Mouse (Mus musculus) hindbrain, embryonic 11.5 days (tissue): ENCODE data around the gene Fam192a. TPM values are rescaled to one million over a fixed set of nuclear protein-coding genes. Genes with fewer than 3 reads are reported as not detected.

ENCODE experiments used
- ATAC-seq: fragments of 200-750 bp; cut with Nextera tagmentation; 2 replicates; pipeline ENCODE4 v1.8.0; 2017; ENCODE audit warnings: mild to moderate bottlenecking, moderate TSS enrichment, moderate library complexity; ENCODE audit not compliant: low FRiP score
- DNase-seq: peaks from one replicate; pipeline ENCODE4 v3.0.0-alpha.2; 2015; ENCODE audit warnings: low spot score
- H3K27ac ChIP-seq: fragments of 300-500 bp; sonication (generic); 2 replicates; pipeline ENCODE4 v1.5.1; 2014; ENCODE audit warnings: mild to moderate bottlenecking, low read depth, low read length
- H3K27me3 ChIP-seq: fragments of 300-500 bp; sonication (generic); 2 replicates; pipeline ENCODE4 v1.6.1; 2014; ENCODE audit warnings: mild to moderate bottlenecking, low read length, moderate library complexity, mixed read lengths; ENCODE audit not compliant: control insufficient read depth, insufficient read depth
- H3K36me3 ChIP-seq: fragments of 300-500 bp; sonication (generic); 2 replicates; pipeline ENCODE4 v1.6.1; 2014; ENCODE audit warnings: mild to moderate bottlenecking, low read length, moderate library complexity, mixed read lengths; ENCODE audit not compliant: control insufficient read depth, insufficient read depth
- H3K4me1 ChIP-seq: fragments of 300-500 bp; sonication (generic); replicated peaks from 2 replicates; pipeline ENCODE4 v1.6.1; 2014; ENCODE audit warnings: low read length, mixed read lengths; ENCODE audit not compliant: control insufficient read depth, insufficient read depth
- H3K4me2 ChIP-seq: fragments of 300-500 bp; sonication (generic); replicated peaks from 2 replicates; pipeline ENCODE4 v1.6.1; 2014; ENCODE audit warnings: mild to moderate bottlenecking, low read depth, low read length
- H3K4me3 ChIP-seq: fragments of 300-500 bp; sonication (generic); 2 replicates; pipeline ENCODE4 v1.5.1; 2014; ENCODE audit warnings: low read depth, low read length
- H3K9ac ChIP-seq: fragments of 300-500 bp; sonication (generic); 2 replicates; pipeline ENCODE4 v1.6.1; 2014; ENCODE audit warnings: low read depth, low read length
- H3K9me3 ChIP-seq: fragments of 300-500 bp; sonication (generic); 2 replicates; pipeline ENCODE4 v1.6.1; 2016; ENCODE audit warnings: low read length; ENCODE audit not compliant: control insufficient read depth
- WGBS: fragments of 180-500 bp; shearing (Covaris S2); extraction: QIAGEN DNeasy Blood & Tissue Kit; methylation state at CpG from one replicate; pipeline ENCODE4 v1.1.7; 2014; 5-methylcytosine and 5-hydroxymethylcytosine counted together
- polyA plus RNA-seq: library from polyadenylated mRNA; unstranded; fragments of >200 nt; fragmentation: Nextera tagmentation; extraction: Ambion mirVana; gene quantifications from 2 replicates; pipeline ENCODE4 v1.2.1, GENCODE M21; 2014

Gene Fam192a
- polyA plus RNA-seq, 1 experiment from 2014 or later: 110 TPM

DNA sequence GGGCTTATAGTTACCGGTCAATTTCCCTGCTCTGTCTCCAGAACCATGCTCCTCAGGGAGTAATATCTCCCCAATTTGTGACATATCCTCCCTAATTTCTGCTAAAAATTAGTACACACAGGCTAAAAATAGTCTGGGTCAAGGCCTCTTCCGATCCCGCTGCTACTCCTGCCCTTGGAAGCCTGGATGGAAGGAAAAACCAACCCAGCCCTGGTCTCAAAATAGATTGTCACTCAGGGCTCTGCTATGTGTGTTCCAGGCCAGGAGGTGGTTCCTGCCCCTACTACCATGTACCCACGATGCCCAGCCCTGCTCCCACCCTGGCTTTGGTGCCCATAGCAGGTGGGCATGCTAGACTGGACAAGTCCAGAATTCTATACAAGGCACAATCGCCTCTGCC is 51.8 kb downstream of the Fam192a start:
- no peak overlapping the region for H3K4me3 ChIP-seq
- H3K36me3 ChIP-seq: no peaks in the 10 kb centered on the region
- H3K9ac ChIP-seq: no peak overlapping the region
- 87% methylated on average over 5 of the region's 5 CpGs for WGBS
- H3K9me3 ChIP-seq: no peaks in the 10 kb centered on the region
- H3K4me1 ChIP-seq: peaks cover 8% of the 10 kb centered on the region; the same call in 1 of the 2 replicates
- H3K4me2 ChIP-seq: no peak overlapping the region
- H3K27me3 ChIP-seq: no peaks in the 10 kb centered on the region
- ATAC-seq (no peak), DNase-seq (no peak)
- no peak overlapping the region for H3K27ac ChIP-seq

DNA sequence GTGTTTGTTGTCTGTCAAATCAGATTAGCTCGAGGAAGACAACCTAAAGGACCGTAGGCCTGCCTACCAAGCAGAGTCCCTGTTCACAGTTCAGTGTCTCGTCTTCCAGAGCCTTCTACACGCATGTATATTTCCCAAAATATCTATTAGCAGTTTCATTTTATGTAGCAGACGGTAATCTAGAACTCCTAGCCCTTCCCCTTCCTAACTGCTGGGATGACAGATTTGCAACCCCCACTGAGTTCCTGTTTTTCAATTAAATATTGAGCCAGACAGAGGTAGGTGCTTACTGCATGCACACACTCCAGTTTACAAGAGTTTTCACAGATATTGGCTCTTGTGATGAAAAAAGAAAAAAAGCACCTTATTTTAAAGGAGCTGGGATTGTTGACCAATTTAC is 52.3 kb downstream of the Fam192a start:
- H3K27ac ChIP-seq: no peak overlapping the region
- ATAC-seq: no peak
- H3K4me1 ChIP-seq: peaks cover 8% of the 10 kb centered on the region; the same call in 1 of the 2 replicates
- no peaks in the 10 kb centered on the region for H3K36me3 ChIP-seq
- H3K27me3 ChIP-seq: no peaks in the 10 kb centered on the region
- WGBS: 69% methylated on average over 5 of the region's 5 CpGs
- no peak overlapping the region for H3K9ac ChIP-seq
- H3K4me3 ChIP-seq: no peak overlapping the region
- H3K4me2 ChIP-seq: no peak overlapping the region
- H3K9me3 ChIP-seq: no peaks in the 10 kb centered on the region
- no peak for DNase-seq

DNA sequence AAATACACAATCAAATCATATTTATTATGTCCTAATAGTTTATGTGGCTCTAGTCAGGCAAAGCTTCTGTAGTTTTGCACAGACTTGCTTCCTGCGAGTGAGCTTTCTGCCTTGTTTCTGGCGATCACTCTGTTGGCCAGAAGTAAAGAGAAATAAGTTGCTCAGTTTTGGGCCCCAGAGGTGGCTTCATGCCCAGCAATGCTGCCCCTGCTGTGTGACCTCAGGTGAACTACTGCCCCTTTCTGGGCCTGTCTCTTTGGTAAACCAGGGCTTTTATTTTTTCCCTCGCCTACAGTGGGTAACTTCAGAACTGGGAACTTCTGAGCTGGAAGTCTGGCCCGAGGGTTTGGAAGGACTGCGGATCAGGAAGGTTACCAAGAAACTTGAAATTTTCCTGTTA is 52.8 kb downstream of the Fam192a start:
- Histone ChIP-seq H3K4me2 (no peak overlapping the region), H3K27ac (no peak overlapping the region), H3K27me3 (no peaks in the 10 kb centered on the region), H3K4me1 (peaks cover 8% of the 10 kb centered on the region; the same call in 1 of the 2 replicates), H3K4me3 (no peak overlapping the region), H3K36me3 (no peaks in the 10 kb centered on the region), H3K9me3 (no peaks in the 10 kb centered on the region), H3K9ac (no peak overlapping the region)
- no peak for DNase-seq
- ATAC-seq: no peak
- WGBS: 69% methylated on average over 5 of the region's 5 CpGs

DNA sequence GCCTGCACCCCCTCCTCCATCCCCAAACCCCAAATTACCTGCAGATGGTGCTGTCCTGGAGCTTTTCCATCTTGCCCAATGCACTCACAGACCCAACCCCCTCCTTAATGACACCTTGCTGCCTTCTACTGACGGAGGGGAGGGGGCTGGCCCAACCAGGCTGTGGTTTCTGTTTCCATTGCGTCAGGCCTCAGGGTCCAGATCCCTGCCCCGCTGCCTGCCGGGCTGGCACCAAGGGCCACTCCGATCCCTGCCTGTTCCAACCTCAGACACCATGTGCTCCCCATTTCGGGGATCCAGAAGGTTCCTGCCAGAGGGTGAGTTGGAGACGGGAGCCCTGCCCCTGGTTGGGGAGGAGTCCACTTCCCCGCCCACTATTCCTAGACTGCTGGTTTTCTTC is 57.8 kb downstream of the Fam192a start:
- no peak for ATAC-seq
- Histone ChIP-seq H3K27ac (no peak overlapping the region), H3K4me2 (no peak overlapping the region), H3K9ac (no peak overlapping the region), H3K4me3 (no peak overlapping the region), H3K9me3 (no peaks in the 10 kb centered on the region), H3K27me3 (no peaks in the 10 kb centered on the region), H3K4me1 (no peaks in the 10 kb centered on the region), H3K36me3 (no peaks in the 10 kb centered on the region)
- no peak for DNase-seq
- WGBS: 70% methylated on average over 8 of the region's 8 CpGs

DNA sequence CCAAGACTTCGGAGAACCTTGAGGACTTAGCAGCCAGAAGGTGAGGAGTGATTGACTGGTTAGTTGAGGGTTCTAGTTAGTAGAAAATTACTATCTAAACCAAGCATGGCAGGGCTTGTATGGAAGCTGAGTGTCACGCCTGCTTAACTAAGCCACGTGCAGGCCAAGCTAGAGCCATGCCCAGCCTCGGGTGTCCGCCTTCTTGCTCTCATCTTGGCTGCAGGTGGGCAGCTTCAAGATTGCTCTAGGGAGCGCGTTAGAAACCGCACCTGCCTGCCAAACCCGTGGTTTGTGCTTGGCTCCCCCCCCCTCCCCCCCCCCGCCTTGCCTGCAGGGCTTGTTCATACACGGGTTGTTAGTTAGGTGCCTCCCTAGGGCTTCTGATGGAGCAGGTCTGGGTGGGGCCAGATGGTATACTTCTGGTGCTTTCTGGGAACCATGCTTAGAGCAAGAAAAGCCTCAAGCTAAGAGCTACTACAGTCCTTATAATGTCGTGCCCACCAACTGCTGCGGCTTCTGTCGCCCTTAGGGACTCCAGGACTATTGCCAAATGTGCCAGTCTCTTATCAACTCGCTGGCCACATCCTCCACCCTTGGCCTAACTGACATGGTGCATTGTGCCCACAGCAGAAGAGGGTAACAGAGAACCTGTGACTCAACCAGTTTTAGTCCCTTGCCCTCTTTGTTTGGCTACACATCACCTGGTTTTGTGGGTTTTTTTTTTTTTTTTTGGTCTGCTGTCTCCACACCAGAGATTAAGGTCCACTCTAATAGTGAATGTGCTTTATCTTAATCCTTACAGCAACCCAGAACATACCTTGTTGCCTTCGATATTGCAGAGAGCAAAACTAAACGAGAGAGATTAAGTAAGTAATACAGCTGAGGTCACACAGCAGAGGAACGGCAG is 60.7 kb downstream of the Fam192a start:
- Histone ChIP-seq H3K9ac (no peak overlapping the region), H3K4me2 (no peak overlapping the region), H3K27ac (no peak overlapping the region), H3K27me3 (no peaks in the 10 kb centered on the region), H3K4me3 (no peak overlapping the region), H3K9me3 (no peaks in the 10 kb centered on the region), H3K4me1 (no peaks in the 10 kb centered on the region), H3K36me3 (no peaks in the 10 kb centered on the region)
- WGBS: 80% methylated on average over 17 of the region's 18 CpGs
- DNase-seq (no peak), ATAC-seq (no peak)

DNA sequence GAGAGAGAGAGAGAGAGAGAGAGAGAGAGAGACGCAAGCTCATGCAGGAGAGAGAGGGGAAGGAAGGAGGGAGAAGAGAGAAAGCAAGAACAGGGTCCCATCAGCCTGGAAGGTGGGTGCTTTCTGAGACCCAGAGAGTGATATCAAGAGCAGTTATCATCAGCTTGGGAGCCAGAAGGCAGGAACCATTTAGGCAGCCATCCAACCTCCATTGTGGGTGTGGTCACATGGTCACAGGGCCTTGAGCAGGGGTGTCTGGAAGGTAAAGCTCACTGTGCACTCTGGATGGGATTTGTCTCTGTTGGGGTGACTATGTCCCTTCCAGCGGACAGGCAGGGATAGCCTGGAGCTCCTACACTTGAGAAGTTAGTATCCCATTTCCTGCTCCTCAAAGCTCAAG is 61.8 kb downstream of the Fam192a start:
- Histone ChIP-seq H3K27ac (no peak overlapping the region), H3K27me3 (peaks cover 3% of the 10 kb centered on the region; the same call in 1 of the 2 replicates), H3K9me3 (no peaks in the 10 kb centered on the region), H3K9ac (no peak overlapping the region), H3K4me1 (no peaks in the 10 kb centered on the region), H3K4me2 (no peak overlapping the region), H3K4me3 (no peak overlapping the region), H3K36me3 (no peaks in the 10 kb centered on the region)
- WGBS: 88% methylated on average over 2 of the region's 2 CpGs
- DNase-seq (no peak), ATAC-seq (no peak)

DNA sequence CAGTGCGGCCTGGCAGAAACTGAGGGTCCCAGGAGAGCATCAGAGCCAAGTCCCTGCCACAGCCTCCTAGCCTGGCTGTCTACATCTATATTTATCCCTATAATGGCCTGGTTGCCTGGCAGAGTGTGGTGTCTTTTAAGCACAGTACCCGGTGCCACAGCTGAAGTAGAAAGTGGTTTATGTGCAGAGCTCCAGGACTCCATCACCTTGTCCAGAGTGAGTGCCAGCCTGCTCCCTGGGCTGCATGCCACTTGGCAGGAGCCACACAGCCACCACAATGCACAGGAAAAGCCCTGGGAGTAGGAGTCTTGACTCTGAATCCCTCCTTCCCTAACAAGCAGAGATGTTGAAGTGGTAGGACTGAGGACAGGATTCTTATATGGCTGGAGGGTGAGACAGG is 64.3 kb downstream of the Fam192a start:
- Histone ChIP-seq H3K27ac (no peak overlapping the region), H3K4me3 (no peak overlapping the region), H3K27me3 (peaks cover 19% of the 10 kb centered on the region), H3K4me2 (no peak overlapping the region), H3K9ac (no peak overlapping the region), H3K36me3 (no peaks in the 10 kb centered on the region), H3K9me3 (no peaks in the 10 kb centered on the region), H3K4me1 (no peaks in the 10 kb centered on the region)
- no peak for DNase-seq
- ATAC-seq: no peak
- WGBS: 94% methylated on average over 2 of the region's 2 CpGs

DNA sequence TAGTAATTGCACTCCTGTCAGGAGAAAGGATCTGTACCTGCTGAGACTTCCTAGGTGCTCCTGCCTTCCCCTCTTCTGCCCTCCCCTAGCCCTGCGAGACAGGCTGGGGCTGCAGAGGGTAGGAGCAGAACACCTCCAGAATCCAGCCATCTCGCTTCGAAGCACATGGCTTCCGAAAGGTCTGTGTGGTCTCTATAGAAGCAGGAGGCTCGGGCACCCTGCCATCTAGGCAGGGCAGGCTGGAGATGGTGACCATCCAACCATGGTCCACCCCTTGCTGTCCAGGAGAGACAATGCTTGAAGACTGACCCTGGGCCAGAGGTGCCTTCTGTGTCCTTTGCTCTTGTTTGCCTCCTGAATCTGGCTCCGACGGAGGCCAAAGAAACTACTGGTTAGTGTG is 66.2 kb downstream of the Fam192a start:
- Histone ChIP-seq H3K4me3 (no peak overlapping the region), H3K27me3 (peaks cover 19% of the 10 kb centered on the region), H3K9ac (no peak overlapping the region), H3K4me1 (no peaks in the 10 kb centered on the region), H3K9me3 (no peaks in the 10 kb centered on the region), H3K4me2 (no peak overlapping the region), H3K36me3 (no peaks in the 10 kb centered on the region), H3K27ac (no peak overlapping the region)
- ATAC-seq (no peak), DNase-seq (no peak)
- 78% methylated on average over 7 of the region's 7 CpGs for WGBS

DNA sequence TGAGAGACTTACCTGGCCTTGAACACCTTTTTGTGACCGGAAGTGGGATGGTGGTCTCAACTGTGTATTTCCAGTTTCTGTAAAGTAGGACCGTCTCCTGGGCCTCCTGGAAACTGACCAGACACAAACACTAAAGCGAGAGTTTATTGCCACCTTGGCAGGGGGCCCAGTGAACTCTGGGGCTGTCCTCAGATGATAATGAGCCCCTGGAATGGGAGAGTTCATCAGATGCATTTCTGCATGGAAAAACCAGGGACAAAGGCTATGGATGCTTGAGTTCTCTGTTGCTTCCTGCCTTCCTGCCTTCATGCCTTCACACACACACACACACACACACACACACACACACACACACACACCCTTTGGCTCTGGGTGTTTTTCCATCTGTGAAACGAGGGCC is 67.2 kb downstream of the Fam192a start:
- Histone ChIP-seq H3K36me3 (no peaks in the 10 kb centered on the region), H3K27ac (no peak overlapping the region), H3K4me1 (no peaks in the 10 kb centered on the region), H3K27me3 (peaks cover 19% of the 10 kb centered on the region), H3K4me3 (no peak overlapping the region), H3K9me3 (no peaks in the 10 kb centered on the region), H3K9ac (no peak overlapping the region), H3K4me2 (no peak overlapping the region)
- DNase-seq (no peak), ATAC-seq (no peak)
- WGBS: 51% methylated on average over 4 of the region's 4 CpGs
